Mouse (Mus musculus) fat pad, adult 2 months (tissue): ENCODE measurements around the gene Hnrnpd.
A peak's percentile ranks its signal among the peaks of the same experiment; 100 is the strongest.

Source experiments
- DNase-seq: peaks from one replicate; pipeline ENCODE4 v3.0.0-alpha.2; 2011; ENCODE audit warnings: low read depth, low spot score; ENCODE audit errors: extremely low read depth

The Hnrnpd gene

DNA sequence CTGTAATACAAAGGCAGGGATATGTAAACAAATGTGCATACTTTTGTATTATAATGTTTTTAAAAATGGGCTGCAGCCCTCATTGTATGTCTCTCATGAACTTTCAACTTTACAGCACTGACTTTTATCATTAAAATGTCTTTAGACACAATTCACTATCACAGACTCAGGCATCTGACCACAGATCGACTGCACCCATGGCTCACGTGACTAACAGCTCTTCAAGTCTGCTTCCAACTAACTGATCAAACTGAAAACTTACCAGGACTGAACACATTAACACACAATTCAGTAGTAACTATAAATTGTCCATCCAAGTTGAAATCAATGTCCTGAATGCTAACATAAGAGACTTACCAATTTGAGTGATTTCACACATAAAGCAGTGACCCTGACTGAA lies 18.8 kb downstream of the Hnrnpd start:
- no peak for DNase-seq

DNA sequence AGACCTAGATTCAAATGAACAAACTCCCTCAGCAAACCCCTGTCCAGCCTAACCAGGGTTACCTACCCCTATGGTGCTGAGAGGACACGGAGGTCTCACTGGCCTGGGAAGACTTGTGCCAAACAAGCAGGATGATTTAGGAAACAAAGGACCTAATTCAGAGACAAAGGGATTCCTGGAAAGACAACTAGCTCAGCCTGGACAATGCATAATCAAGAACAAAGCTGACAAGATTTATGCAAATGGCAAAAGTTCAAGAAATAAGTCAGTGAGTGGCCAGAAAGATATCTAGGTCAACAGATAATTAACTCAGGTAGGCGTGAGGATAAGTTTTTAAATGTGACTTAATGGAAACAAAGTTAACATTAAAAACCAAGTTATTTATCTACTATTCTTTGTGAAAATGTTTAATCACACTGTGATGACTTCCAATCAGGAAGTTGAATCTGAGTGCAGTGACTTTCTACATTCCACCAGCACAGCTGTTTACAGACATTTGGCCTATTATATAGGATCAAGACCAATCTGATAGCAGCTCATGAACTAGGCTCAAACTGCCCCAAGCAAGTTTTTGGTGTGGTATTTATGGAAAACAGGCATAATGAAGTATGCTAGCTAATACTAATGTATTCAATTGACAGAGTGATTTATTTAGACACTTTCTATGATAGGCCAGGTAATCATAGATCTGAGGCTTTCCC lies 19.4 kb downstream of the Hnrnpd start:
- no peak for DNase-seq

- DNase-seq: no peak
Measured at GRCm38 (mm10) chr5:99958666-99959065, 20.1 kb downstream of the Hnrnpd start.

- DNase-seq: no peak
Measured at GRCm38 (mm10) chr5:99953883-99954282, 24.9 kb downstream of the Hnrnpd start.

GRCm38 (mm10) chr5:99952513-99952912 lies 26.2 kb downstream of the Hnrnpd start:
- no peak for DNase-seq

DNA sequence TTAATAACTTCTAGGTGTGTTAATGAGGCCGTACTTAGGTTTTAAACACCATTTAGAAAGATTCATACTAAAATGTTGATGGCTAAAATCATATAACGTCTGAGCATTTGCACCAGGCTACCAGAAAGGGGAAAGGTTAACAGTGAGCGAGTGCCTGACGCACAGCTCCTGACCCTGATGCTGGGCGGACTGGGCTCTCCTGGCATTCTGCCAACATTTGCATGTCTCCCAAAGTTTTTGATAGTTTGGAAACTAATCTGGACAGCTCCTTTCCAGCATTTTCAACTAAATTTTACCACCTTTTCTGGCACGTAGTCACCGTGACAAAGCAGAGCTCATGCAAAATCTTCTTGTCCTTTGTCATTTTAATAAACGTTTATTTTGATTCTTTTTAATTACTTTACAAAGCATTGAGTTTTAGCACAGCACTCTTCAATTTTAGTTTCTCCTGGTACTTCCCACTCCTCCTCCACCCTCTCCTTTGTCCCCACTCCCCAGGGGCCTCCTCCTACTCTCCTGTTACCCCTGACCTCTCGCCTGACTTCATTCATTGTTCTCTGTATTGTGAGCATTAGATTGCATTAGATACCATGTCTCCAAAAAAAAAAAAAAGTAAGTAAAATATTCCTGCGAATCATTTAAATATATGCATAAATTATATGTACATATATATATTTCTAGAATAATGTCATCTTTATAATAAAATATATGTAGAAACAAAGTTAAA lies 36.8 kb downstream of the Hnrnpd start:
- DNase-seq: no peak

DNA sequence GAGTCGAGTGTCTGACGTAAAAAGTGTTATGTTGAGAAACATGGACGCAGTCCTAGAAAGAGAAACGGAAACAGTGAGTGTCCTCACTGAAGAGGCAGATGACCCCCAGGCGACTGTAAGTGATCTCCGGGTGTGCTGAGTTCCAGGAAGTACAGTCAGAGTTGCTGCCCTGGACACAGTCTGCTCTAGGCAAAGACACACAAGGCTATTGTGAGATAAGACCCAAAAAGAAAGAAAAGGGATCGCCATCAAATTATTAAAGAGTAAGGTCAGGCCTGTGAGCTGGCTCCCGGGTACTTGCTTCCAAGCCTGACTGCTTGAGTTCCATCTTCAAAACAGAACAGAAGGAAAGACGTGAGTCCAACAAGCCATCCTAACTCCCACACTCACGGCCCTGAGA lies 37.5 kb downstream of the Hnrnpd start:
- DNase-seq: no peak

DNA sequence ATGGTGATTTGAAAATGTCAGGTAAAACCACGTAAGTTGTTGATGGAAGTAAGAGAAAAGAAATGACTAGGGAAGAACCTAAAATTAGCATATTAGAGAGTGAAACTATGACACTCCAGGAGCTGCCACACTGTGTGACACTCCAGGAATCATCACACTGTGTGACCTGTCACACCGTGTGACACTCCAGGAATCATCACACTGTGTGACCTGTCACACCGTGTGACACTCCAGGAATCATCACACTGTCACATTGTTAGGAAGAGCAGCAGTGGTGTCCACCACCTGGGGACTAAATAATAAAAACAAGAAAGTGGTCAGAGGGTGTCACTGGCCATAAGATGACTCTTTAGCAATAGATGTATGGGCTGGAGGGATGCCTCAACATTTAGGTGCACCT lies 39.3 kb downstream of the Hnrnpd start:
- no peak for DNase-seq

DNA sequence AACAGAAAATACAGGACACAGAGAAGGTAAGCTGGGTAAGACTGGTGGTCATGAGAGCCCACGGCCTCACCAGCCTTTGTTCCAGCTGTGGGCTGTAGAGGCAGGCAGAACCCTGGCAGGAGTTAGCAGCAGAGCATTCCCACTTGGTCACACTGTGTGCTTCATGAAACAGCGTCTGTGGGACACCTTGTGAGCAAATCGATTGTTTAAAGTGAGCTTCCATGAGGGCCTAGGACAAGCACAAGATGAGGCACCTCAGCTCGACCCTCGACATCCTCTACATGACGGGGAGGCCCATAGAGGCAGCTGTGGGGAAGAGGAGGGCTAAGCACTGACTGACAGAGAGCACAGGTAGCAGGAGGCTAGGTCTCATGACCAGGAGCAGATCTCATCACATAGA lies 46.8 kb downstream of the Hnrnpd start:
- no peak for DNase-seq

- no peak for DNase-seq
Measured at GRCm38 (mm10) chr5:99927951-99928350, 50.8 kb downstream of the Hnrnpd start.

DNA sequence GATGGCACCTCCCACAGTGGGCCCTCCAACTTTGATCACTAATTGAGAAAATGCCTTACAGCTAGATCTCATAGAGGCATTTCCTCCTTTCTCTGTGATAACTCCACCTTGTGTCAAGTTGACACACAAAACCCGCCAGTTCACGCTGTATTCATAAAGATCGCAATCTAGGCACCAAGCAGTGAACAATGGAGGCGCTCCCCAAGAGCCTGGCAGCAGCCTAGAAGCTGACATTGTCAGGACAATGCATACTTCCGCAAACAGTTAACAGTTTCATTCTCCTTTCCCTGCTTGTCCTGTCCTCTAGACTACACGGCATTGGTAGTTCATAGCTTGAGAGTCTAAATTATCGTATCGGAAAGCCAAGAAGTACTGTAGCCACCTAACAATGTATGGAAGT lies 56.7 kb downstream of the Hnrnpd start:
- no peak for DNase-seq

DNA sequence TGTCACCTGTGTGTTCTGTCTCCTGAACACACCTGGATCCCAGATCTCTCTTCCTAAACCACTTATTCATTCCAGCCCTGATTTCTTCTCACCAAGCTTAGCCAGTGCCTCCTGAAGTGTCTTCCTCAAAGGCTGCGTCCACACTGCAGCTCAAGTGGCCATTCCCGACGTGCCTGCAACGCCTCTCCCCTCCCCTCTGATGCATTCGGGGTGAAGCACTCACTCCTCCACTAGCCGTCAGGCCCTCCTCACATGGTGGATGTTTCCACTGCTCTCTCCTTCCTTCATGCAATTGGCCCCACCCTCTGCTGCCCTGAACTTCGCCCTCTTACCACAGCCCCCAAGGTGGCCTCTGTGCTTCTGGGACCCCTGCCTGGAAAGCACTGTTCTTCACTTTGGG lies 63.2 kb downstream of the Hnrnpd start:
- no peak for DNase-seq

- peak; percentile 14 for DNase-seq
Measured at GRCm38 (mm10) chr5:99906181-99906956, 72.4 kb downstream of the Hnrnpd start, which contains the start of gene Vamp9. Vamp9 (plus strand) TSS chr5:99906254.
